Mouse (Mus musculus): ENCODE measurements around the gene Tmem256.

The Tmem256 gene

DNA sequence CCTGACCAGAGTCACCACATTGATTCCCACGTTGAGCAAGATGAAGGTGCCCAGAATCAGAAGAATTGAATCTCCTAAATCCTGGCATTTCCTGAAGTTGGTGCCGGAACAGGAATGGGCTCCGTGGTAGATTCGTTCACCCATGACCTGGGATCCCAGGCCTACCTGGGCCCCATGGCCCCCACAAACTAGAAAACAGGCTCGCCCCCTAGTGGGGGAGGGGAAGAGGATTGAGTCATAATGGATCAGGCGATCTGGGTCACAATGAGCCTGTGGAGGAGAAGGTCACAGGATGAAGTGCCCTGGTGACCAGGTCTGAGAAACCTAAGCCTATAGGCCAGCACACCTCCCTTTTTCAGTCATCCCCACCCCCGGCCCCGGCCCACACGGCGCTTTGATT lies 23.2 kb upstream of the Tmem256 start, which contains the start of gene Gm39566:
Gene Gm39566, minus strand, starts transcription at position 144 of the 400 bp plus-strand sequence.
- no peak for DNase-seq (ENCODE audit: low read depth)

GRCm38 (mm10) chr11:69816520-69816919 lies 21.8 kb upstream of the Tmem256 start:
- DNase-seq (ENCODE audit: low read depth), result no peak

GRCm38 (mm10) chr11:69818365-69818764 lies 19.9 kb upstream of the Tmem256 start, which contains the start of gene Spem2:
Spem2 (minus strand) TSS chr11:69818465.
- DNase-seq (ENCODE audit: low read depth), result no peak

GRCm38 (mm10) chr11:69818871-69819270 lies 19.4 kb upstream of the Tmem256 start:
- no peak for DNase-seq (ENCODE audit: low read depth)

DNA sequence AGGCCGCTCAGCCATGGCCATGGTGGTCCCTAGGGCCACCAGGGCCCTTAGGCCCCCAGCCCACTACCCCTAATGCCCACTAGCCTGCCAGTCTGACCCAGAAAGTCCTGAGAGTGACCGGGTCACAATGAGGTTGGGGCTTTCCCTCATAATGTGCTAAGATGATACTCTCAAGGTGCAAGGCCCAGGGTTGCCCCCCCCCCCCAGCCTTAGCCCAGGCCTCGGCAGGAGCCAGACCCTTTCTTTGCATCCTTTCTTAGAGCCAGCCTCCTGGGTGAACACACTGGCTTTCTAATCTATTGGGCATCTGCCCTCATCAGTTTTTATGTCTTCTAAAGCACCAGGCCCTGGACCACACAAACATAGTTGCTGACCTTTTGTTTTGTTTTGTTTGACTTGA lies 16.2 kb upstream of the Tmem256 start, which contains the start of gene Spem1:
Gene Spem1, minus strand, starts transcription at position 101 of the 400 bp plus-strand sequence.
- no peak for DNase-seq (ENCODE audit: low read depth)

GRCm38 (mm10) chr11:69823456-69823855 lies 14.9 kb upstream of the Tmem256 start:
- DNase-seq (ENCODE audit: low read depth), result no peak

DNA sequence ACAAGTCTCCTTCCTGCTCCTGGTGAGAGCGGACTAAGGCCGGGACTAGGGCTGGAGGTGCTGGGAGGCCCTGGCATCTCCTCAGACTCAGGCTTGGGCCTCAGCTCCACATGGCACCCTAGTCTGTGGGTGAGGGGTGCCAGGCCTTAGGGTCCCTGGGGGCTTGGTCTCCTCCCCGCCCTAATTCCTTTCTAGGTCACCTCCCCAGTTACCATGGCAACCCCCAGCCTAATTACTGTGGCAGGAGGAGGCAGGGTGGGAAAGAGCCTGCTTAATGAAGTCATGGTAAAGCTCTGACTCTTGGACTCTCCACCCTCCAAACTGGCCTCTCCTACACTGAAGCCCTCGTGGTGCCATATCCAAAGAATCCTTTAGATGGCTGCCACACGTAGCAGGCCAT lies 9.5 kb upstream of the Tmem256 start:
- DNase-seq (ENCODE audit: low read depth), result no peak

GRCm38 (mm10) chr11:69833554-69833953 lies 4.8 kb upstream of the Tmem256 start:
- no peak for DNase-seq (ENCODE audit: low read depth)

- no peak for DNase-seq (ENCODE audit: low read depth)
Observed at GRCm38 (mm10) chr11:69834001-69834549, 4.2 kb upstream of the Tmem256 start.

DNA sequence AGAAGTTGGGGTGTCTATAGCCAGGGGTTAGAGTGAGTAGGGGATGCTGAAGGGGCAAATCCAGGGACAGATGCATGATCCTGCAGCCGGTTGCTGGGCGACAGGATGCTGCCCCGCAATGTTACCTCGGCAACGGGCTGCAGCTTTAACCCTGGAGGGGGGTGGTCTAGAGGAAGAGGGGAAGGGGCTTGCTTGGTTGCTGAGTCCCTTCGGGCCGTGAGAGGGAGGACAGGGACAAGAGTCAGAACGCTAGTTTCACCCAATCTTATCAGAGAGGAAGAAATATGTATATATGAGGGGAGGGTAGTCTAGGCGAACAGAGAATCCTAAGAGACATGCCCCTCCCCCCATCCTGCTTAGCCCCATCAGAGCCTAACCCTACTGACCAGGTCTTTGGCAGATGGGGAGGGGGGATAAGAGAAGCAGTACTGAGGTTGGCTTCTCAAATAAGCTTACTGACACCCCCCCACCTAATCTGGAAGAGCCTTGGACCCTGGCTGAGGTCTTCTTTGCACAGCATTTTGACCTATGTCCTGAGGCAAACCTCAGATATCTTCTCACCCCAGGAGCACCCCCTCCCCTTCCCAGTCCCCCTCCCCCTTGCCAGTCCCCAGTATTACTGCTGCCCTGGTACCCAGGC lies 2.9 kb upstream of the Tmem256 start:
- no peak for DNase-seq (ENCODE audit: low read depth)

- no peak for DNase-seq (ENCODE audit: low read depth)
Observed at GRCm38 (mm10) chr11:69835966-69836335, 2.4 kb upstream of the Tmem256 start.

GRCm38 (mm10) chr11:69836703-69837576 lies 1.4 kb upstream of the Tmem256 start:
- DNase-seq (ENCODE audit: low read depth), result no peak

DNA sequence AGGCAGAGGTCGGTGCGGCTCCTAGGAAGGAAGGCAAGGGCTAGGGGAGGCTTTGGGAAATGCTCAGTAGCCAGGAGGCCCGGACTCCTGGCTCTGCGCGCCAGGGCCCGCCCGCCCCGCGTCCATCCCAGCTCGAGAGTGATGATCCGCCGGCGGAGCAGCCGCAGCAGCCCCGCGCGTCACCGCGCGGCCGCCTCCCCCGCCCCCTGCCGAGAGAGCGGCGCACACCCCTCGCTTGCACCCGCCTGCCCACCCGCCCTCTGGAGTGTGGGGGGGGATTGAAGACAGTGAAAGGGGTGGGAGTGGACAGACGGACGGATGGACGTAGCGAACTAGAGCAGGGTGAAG lies 736 bp upstream of the Tmem256 start, which contains the start of gene Nlgn2:
Gene Nlgn2, minus strand, starts transcription at position 181 of the 348 bp plus-strand sequence.
- peak; percentile 57 for DNase-seq (ENCODE audit: low read depth)

DNA sequence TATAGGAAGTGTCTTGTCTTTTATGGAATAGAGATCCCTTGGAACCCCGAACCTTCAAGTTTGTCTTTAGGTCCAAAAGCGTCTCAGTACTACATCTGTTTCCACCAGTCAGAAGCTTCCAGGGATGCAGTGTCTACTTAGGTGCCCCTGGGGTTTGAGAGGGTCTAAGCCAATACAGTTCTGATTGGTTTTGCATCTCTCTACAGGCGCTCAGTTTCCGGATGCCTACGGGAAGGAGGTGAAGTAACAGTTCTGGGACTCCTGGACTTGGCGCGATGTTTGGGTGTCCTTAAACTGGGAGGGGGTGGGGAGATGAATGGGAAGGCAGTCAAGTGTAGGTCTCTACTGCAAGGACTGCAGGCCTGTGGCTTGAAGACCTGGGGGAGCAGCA lies 395 bp downstream of the Tmem256 start:
- no peak for DNase-seq (ENCODE audit: low read depth)

DNA sequence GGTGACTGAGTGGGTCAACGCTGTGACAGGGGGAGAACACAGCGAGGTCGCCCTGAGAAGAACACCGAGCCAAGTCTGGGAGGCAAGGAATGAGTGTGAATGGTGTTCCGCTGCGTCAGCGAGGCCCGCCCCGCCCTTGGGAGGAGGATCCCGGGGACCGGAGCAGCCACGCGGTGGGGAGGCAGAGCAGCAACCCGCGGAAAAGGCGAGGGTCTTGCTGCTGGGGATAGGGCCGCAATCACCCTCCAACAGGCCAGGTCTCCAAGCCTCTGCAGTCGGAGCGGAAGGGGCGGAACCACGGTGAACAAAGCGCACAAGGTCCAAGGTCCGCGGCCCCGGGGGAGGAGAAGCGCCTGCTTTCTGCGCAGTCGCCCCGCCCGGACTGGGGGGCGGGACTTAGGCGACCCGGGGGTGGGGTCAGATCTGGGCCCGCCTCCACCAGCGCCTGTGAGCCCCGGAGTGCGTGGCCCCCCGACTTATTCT lies 7.9 kb downstream of the Tmem256 start, which contains the start of gene Plscr3:
Gene Plscr3, plus strand, starts transcription at position 179 of the 483 bp plus-strand sequence.
- DNase-seq (ENCODE audit: low read depth), result peak; percentile 87

DNA sequence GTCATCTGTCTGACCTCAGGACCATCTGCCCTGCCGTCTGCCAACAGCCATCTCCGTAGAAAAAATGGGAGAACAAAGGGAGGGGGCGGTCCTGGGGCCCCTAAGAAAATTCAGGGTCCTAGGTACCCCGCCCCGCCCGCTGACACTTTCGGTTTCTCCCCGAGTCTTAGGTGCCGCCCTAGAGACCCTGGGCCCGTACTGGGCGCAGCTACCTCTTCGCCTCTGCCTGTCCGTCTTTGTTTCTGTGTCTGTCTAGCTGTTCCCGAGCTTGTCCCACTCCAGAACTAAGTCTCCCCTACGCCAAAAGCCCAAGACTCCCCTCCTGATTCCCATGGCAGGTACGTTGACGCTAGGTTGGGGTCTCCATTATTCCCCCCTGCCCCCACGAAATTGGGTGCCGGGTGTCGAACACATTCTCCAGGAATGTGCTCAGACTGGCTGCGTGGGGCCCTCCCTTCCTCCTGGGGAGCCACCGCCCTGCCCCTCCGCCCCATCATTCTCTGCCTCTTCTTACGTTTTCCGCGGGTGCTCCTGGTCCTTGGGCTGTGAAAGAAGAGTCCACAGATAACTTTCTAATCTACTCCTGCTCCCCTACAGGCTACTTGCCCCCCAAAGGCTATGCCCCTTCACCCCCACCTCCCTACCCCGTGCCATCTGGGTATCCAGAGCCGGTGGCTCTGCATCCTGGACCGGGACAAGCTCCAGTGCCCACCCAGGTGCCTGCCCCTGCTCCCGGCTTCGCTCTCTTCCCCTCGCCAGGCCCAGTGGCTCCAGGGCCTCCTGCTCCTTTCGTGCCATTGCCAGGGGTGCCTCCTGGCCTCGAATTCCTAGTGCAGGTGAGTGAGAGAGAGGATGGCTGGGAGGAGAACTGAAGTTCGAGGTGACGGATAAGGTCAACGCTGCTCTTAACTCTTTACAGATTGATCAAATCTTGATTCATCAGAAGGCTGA lies 8.7 kb downstream of the Tmem256 start:
- DNase-seq (ENCODE audit: low read depth), result no peak

DNA sequence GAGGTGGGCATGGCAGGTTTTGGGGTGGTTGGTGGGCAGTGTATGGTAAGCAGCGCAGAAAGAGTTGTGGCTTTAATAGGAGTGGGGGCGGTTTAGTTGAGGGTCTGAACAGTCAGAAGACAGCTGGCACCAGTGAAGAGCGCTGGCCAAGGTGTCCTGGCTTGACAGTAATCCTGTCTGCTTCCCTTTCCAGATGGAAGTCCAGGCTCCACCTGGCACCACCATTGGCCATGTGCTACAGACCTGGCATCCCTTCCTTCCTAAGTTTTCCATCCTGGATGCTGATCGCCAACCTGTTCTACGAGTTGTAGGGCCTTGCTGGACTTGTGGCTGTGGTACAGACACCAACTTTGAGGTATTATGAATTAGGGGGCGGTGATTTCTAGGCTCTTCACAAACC lies 9.7 kb downstream of the Tmem256 start:
- DNase-seq (ENCODE audit: low read depth), result no peak

DNA sequence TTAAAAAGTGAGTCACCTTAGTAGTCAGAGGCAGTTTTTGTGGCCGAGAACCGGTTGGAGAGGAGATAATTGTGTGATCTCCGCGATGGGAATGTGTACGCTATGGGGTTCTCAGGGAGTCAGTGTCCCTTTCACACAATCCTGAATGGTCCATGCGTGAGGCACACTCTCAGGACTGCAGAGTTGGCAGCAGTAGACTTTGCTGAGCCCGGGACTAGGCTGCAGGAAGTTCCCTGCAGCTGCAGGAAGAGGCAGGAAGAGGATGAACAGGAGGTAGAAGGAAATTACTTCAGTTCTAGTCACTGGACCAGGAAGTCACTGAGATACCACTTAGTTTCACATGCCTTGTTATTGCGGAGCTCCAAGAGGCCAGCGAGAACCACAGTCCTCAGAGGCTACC lies 10.8 kb downstream of the Tmem256 start:
- DNase-seq (ENCODE audit: low read depth), result no peak

- DNase-seq (ENCODE audit: low read depth), result no peak
Observed at GRCm38 (mm10) chr11:69849884-69850283, 11.6 kb downstream of the Tmem256 start.

GRCm38 (mm10) chr11:69850754-69851153 lies 12.4 kb downstream of the Tmem256 start:
- DNase-seq (ENCODE audit: low read depth), result no peak

- peak; percentile 73 for DNase-seq (ENCODE audit: low read depth)
Observed at GRCm38 (mm10) chr11:69853994-69854393, 15.7 kb downstream of the Tmem256 start.

GRCm38 (mm10) chr11:69854680-69855079 lies 16.4 kb downstream of the Tmem256 start:
- no peak for DNase-seq (ENCODE audit: low read depth)

Data from c-Kit-positive CD71-negative TER-119-negative erythroid progenitor cells, embryonic 14.5 days (primary cell).